Mouse (Mus musculus): ENCODE data around the gene Myef2. TPM values are rescaled to one million over a fixed set of nuclear protein-coding genes. Genes with fewer than 3 reads are reported as not detected.

Gene Myef2
- total RNA-seq, 2 experiments from 2014 or later = 20.8 to 24.6 TPM

GRCm38 (mm10) chr2:125068696-125069095, 54.8 kb downstream of the Myef2 start:
- intact Hi-C loops (cut with DNase I) = no loop called here
- DNase-seq = no peak

GRCm38 (mm10) chr2:125067894-125068293, 55.6 kb downstream of the Myef2 start, which contains the start of gene Slc24a5:
Gene Slc24a5, plus strand, starts transcription at chr2:125068124.
- DNase-seq = peak; percentile 33 to 37
- intact Hi-C loops (cut with DNase I) = no loop called here

DNA sequence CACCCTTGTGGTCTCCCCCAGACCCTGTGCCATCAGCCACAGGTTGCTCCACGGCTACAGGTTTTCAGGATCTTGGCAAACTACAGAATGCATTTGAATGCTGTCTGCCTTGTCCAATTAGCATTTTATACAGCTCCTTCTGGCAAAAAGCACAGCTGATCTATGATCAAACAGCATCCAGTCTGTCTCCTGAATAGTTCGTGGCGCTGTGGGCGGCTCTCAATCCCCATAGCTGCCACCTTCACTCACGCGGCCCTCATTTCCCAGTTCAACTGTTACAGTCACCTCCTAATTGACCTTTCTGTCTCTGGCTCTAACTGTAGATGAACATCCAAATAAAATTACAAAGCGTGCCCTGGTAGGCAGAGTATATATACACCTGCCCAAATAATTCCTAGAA, 56.1 kb downstream of the Myef2 start:
- intact Hi-C loops (cut with DNase I) = no loop called here
- no peak for DNase-seq

DNA sequence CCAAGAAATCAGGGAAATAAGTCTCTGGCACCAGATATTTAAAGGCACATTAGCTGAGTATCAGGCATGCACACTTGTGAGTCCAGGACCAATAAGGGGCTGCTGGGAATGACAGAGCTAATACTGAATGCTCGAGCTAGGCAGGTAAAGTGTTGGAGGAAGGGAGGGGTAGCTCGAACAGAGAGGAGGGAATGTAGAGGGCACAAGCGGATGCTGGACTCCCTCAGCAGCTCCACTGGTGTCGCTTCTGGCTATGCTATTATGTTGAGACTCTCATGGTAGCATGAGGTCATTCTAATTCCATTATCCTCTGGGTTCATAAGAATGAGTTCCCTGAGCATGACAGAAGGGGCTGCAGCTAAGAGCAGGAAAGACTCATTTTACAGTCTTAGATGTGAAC, 60.5 kb downstream of the Myef2 start:
- intact Hi-C loops (cut with DNase I) = no loop called here
- DNase-seq = no peak

DNA sequence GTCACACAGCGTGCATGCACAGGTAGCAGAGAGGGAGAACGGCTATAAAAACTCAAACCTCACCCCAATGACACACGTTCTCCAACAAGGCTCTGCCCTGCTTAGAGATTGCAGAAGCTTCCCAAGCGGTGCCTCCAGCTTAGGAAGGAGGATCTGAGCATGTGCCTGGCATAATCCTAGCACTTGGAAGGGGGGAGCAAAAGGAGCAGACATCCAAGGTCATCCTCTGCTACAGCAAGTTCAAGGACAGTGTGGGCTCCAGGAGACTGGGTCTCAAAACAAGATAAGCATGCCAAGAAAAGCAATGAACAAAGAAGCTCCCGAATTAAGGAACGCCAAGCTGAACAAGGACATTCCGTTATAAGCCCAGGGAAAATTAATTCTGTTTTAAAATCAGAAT, 62.0 kb downstream of the Myef2 start:
- intact Hi-C loops (cut with DNase I) = no loop called here

GRCm38 (mm10) chr2:125057250-125057815, 66.1 kb downstream of the Myef2 start:
- DNase-seq = peak; percentile 21 to 25

More for the DNA sequence above, 62.0 kb downstream of the Myef2 start:
- no peak for DNase-seq

DNA sequence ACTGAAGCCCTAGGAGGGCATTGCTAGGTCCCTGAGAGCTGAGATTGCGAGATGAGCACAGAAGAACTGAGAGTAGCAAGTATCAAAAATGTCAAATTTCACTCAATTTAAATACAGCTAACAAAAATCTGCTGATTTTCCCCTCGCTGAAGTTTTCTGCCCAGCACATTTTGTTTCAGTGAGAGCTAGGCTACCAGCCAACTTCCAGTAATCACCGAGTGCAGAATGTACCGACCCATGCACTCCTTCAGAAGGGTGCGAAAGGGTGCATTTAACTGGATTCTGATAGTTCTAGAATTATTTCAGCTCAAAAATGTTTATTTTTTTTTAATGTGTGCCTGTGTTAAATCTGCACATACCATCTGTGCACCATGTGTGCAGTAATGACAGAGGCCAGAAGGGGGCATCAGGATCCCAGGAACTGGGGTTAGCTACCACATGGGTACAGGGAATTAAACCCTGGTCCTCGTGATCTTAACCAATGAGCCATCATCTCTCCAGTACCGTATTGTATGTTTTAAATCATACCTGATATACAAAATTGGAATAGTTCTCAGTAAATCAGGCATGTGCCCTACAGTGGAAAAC, 68.1 kb downstream of the Myef2 start:
- no peak for DNase-seq
- intact Hi-C loops (cut with DNase I) = no loop called here

More at GRCm38 (mm10) chr2:125057250-125057815, 66.1 kb downstream of the Myef2 start:
- intact Hi-C loops (cut with DNase I) = loop anchor here (1.0 kb wide), 1 partner anchor 132 kb away; no protein-coding TSS in a partner anchor

Other genes with a start within 250 kb of the Myef2 start
- 1 to 10 TPM in 1 of 2 experiments, under 1 TPM in 1; 0.89 to 1.5 TPM for gene Slc24a5, start 55.5 kb downstream of the Myef2 start, total RNA-seq (2021)
- not detected for gene Ctxn2, start 13.0 kb upstream of the Myef2 start, total RNA-seq (2021)
- gene Slc12a1, start 28.8 kb upstream of the Myef2 start, total RNA-seq (2021) = not detected
- 10 to 100 TPM; 38.1 to 42.9 TPM for gene Dut, start 123.5 kb upstream of the Myef2 start, total RNA-seq (2021)